Mouse (Mus musculus) limb, embryonic 14.5 days (tissue): ENCODE results near the gene Ilf2. TPM values are rescaled to one million over a fixed set of nuclear protein-coding genes. Genes with fewer than 3 reads are reported as not detected.

Source experiments
- ATAC-seq: fragments of 200-750 bp; cut with Nextera tagmentation; 2 replicates; pipeline ENCODE4 v1.8.0; 2017; ENCODE audit warnings: low read depth, moderate number of reproducible peaks, moderate TSS enrichment; ENCODE audit not compliant: low FRiP score
- DNase-seq: peaks from one replicate; pipeline ENCODE4 v3.0.0-alpha.2; 2015; ENCODE audit warnings: low spot score
- H3K27ac ChIP-seq: fragments of 300-500 bp; sonication (generic); replicated peaks from 2 replicates; pipeline ENCODE4 v1.5.1; 2014; ENCODE audit warnings: low read depth, mild to moderate bottlenecking, low read length, moderate library complexity, mixed read lengths
- H3K27me3 ChIP-seq: fragments of 300-500 bp; sonication (generic); 2 replicates; pipeline ENCODE4 v1.6.1; 2014; ENCODE audit warnings: low read length, mixed read lengths; ENCODE audit not compliant: control insufficient read depth, insufficient read depth
- H3K36me3 ChIP-seq: fragments of 300-500 bp; sonication (generic); 2 replicates; pipeline ENCODE4 v1.6.1; 2014; ENCODE audit warnings: mild to moderate bottlenecking, low read length, moderate library complexity, mixed read lengths; ENCODE audit not compliant: control insufficient read depth, insufficient read depth
- H3K4me1 ChIP-seq: fragments of 300-500 bp; sonication (generic); 2 replicates; pipeline ENCODE4 v1.6.1; 2014; ENCODE audit warnings: antibody characterized with exemption, low read length, mixed read lengths; ENCODE audit not compliant: control insufficient read depth, insufficient read depth
- H3K4me2 ChIP-seq: fragments of 300-500 bp; sonication (generic); replicated peaks from 2 replicates; pipeline ENCODE4 v1.6.1; 2014; ENCODE audit warnings: low read depth, mild to moderate bottlenecking, low read length, moderate library complexity; ENCODE audit not compliant: severe bottlenecking
- H3K4me3 ChIP-seq: fragments of 300-500 bp; sonication (generic); replicated peaks from 2 replicates; pipeline ENCODE4 v1.5.1; 2014; ENCODE audit warnings: low read length
- H3K9ac ChIP-seq: fragments of 300-500 bp; sonication (generic); 2 replicates; pipeline ENCODE4 v1.6.1; 2014; ENCODE audit warnings: mild to moderate bottlenecking, low read depth, low read length, moderate library complexity; ENCODE audit not compliant: severe bottlenecking
- H3K9me3 ChIP-seq: fragments of 300-500 bp; sonication (generic); 2 replicates; pipeline ENCODE4 v1.6.1; 2016; ENCODE audit warnings: low read length; ENCODE audit not compliant: control insufficient read depth
- POLR2A ChIP-seq: fragments of 200-500 bp; IDR thresholded peaks from 2 replicates; pipeline ENCODE4 v1.8.0; 2012; ENCODE audit warnings: inconsistent platforms, mild to moderate bottlenecking, moderate library complexity, borderline replicate concordance; ENCODE audit not compliant: insufficient read depth, insufficient read length; ENCODE audit errors: extremely low read depth
- WGBS: fragments of 180-500 bp; shearing (Covaris S2); extraction: QIAGEN DNeasy Blood & Tissue Kit; methylation state at CpG from one replicate; pipeline ENCODE4 v1.1.7; 2014; 5-methylcytosine and 5-hydroxymethylcytosine counted together
- polyA plus RNA-seq, 2 experiments: library from polyadenylated mRNA; depleted of rRNA in 1 of 2; stranded (reverse) in 1 of 2; unstranded in 1 of 2; fragments of >200 nt; fragmentation: Nextera tagmentation in 1 of 2; extraction: Ambion mirVana in 1 of 2; gene quantifications; 2 replicates each; pipeline versions ENCODE4 v1.2.1 to v1.2.3; 2012 to 2014

The Ilf2 gene
- polyA plus RNA-seq, 2 experiments = 137 to 169 TPM

DNA sequence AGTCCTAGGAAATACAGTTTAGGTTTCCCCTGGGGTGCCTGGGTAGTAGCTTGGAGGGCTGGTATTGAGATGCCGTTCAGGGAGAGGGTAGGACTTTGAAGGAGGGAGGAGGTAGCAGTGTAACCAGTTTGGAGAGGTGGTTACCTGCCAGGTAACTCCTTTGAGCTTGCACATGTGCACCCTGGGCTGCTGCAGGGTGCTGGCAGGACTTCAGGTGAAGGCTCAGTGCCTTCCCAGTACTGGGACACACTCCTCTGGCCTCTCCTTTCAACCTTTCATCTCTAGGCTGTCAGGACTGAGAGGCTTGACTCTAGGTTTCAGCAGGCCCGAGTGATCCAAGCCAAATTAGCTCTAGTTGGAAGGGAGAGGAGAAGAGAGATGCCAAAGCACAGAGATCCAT is 50.1 kb downstream of the Ilf2 start:
- H3K9me3 ChIP-seq = 0 out of 2 replicates have a peak, but pooled peaks cover 5% of the 10 kb centered on the region
- H3K9ac ChIP-seq = no peak overlapping the region
- no peaks in the 10 kb centered on the region for H3K36me3 ChIP-seq
- ATAC-seq (no peak), DNase-seq (no peak)
- 0 out of 2 replicates have a peak overlapping the region, but pooled peaks have one; percentile 6 for H3K27ac ChIP-seq
- H3K4me1 ChIP-seq = peaks cover 4% of the 10 kb centered on the region; the same call in 1 of the 2 replicates
- no peak overlapping the region for H3K4me2 ChIP-seq
- no peaks in the 10 kb centered on the region for H3K27me3 ChIP-seq
- 69% methylated on average over 2 of the region's 2 CpGs for WGBS
- no peak for TF ChIP-seq POLR2A
- no peak overlapping the region for H3K4me3 ChIP-seq

- H3K4me2 ChIP-seq = no peak within 1 kb of the TSS
- WGBS = 43% methylated on average over 5 of the region's 5 CpGs
- H3K27ac ChIP-seq = 0 out of 2 replicates have a peak within 1 kb of the TSS, but pooled peaks have one; percentile 6
- no peak within 1 kb of the TSS for H3K4me3 ChIP-seq
- H3K9ac ChIP-seq = no peak within 1 kb of the TSS
- no peaks in the 10 kb centered on the region for H3K27me3 ChIP-seq
- no peaks in the 10 kb centered on the region for H3K36me3 ChIP-seq
- H3K9me3 ChIP-seq = 0 out of 2 replicates have a peak, but pooled peaks cover 5% of the 10 kb centered on the region
- DNase-seq (no peak), ATAC-seq (no peak)
- TF ChIP-seq POLR2A = no peak
- peaks cover 4% of the 10 kb centered on the region; the same call in 1 of the 2 replicates for H3K4me1 ChIP-seq
These were observed 50.7 kb downstream of the Ilf2 start, which contains the start of gene S100a14 for GRCm38 (mm10) chr3:90526580-90526979. TSS of gene S100a14 (plus strand) at chr3:90526856.

DNA sequence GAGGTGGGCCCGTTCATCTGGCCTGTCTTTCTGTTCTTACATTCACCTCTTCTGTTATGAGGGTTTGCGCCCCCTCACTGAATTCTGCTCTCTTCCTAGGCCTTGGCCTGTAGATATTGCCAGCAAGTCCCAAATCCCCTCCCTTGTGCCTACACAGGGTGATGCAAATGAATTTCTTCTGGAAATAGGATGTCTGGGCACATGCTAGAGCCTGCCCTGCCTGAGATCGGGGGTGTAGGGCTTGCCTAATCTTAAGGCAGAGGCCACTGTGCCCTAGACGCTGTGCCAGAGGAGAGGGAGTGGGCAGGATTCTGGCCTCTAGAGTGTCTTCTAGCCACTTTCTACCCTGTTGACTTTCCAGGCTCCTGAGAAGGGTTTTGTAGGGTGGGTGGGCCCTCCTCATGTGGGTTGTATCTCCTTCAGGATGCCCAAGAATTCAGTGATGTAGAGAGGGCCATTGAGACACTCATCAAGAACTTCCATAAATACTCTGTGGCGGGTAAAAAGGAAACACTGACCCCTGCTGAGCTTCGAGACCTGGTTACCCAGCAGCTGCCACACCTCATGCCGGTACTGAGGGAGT is 51.5 kb downstream of the Ilf2 start:
- Histone ChIP-seq H3K4me3 (no peak overlapping the region), H3K4me1 (peaks cover 4% of the 10 kb centered on the region; the same call in 1 of the 2 replicates), H3K4me2 (no peak overlapping the region), H3K27ac (no peak overlapping the region), H3K9ac (no peak overlapping the region), H3K36me3 (no peaks in the 10 kb centered on the region), H3K9me3 (0 out of 2 replicates have a peak, but pooled peaks cover 5% of the 10 kb centered on the region), H3K27me3 (no peaks in the 10 kb centered on the region)
- no peak for ATAC-seq
- DNase-seq = no peak
- no peak for TF ChIP-seq POLR2A
- WGBS = 84% methylated on average over 7 of the region's 7 CpGs

GRCm38 (mm10) chr3:90531713-90532112 is 55.8 kb downstream of the Ilf2 start:
- TF ChIP-seq POLR2A = no peak
- Histone ChIP-seq H3K4me2 (no peak overlapping the region), H3K27ac (no peak overlapping the region), H3K4me1 (no peaks in the 10 kb centered on the region), H3K9ac (no peak overlapping the region), H3K27me3 (no peaks in the 10 kb centered on the region), H3K9me3 (no peaks in the 10 kb centered on the region), H3K4me3 (no peak overlapping the region), H3K36me3 (no peaks in the 10 kb centered on the region)
- no peak for ATAC-seq
- 66% methylated on average over 5 of the region's 5 CpGs for WGBS
- no peak for DNase-seq

- Histone ChIP-seq H3K4me2 (no peak overlapping the region), H3K36me3 (no peaks in the 10 kb centered on the region), H3K4me3 (no peak overlapping the region), H3K9me3 (no peaks in the 10 kb centered on the region), H3K9ac (no peak overlapping the region), H3K27ac (no peak overlapping the region), H3K27me3 (no peaks in the 10 kb centered on the region), H3K4me1 (peaks cover 11% of the 10 kb centered on the region)
- ATAC-seq = no peak
- DNase-seq = no peak
- no peak for TF ChIP-seq POLR2A
- 83% methylated on average over 1 of the region's 1 CpGs for WGBS
These were observed 59.5 kb downstream of the Ilf2 start for GRCm38 (mm10) chr3:90535446-90535845.
